Mouse (Mus musculus): ENCODE data around the gene Ap5s1.
"Not testable (repeated sequence)": the region's sequence is repeated elsewhere in the genome, so short reads cannot be mapped to it uniquely, and the experiment has no call there.

Gene Ap5s1

GRCm38 (mm10) chr2:131221853-131222515 is 15.1 kb downstream of the Ap5s1 start:
- no peak for DNase-seq (ENCODE audit: low read depth)

DNA sequence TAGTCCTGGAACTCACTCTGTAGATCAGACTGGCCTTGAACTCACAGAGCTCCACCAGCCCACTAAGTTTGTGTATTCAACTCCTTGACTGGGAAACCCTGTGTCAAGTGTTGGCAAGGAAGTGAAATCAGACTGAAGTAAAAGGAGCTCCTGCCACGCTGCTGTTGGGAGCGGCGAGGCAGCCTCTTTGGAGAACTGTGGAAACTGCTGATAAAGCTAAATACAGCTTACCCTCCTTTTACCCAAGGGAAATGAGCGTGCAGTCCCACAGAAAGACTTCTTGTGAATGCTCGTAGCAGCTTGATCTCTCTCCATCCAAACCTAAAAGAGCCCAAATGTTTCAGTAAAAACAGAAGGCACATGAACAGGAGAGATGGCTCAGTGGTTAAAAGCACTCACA is 15.7 kb downstream of the Ap5s1 start:
- no peak for DNase-seq (ENCODE audit: low read depth)

- DNase-seq (ENCODE audit: low read depth): no peak
Observed at GRCm38 (mm10) chr2:131223569-131223968, 16.7 kb downstream of the Ap5s1 start.

- DNase-seq (ENCODE audit: low read depth): no peak
Observed at GRCm38 (mm10) chr2:131225178-131225577, 18.3 kb downstream of the Ap5s1 start.

DNA sequence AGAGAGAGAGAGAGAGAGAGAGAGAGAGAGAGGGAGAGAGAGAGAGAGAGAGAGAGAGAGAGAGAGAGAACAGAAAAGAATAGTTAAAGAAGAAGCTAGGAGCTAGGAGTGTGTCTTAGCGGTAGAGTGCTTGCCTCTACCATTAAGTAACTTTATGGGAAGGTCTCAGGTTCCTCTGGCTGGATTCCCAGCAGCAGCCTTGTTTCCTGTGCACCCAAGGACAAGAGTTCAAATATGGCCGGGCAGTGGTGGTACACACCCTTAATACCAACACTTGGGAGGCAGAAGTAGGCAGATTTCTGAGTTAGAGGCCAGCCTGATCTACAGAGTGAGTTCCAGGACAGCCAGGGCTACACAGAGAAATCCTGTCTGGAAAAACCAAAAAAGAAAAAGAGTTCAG is 19.8 kb downstream of the Ap5s1 start:
- not testable (repeated sequence) for DNase-seq (ENCODE audit: low read depth)

GRCm38 (mm10) chr2:131227243-131227642 is 20.4 kb downstream of the Ap5s1 start:
- no peak for DNase-seq (ENCODE audit: low read depth)

DNA sequence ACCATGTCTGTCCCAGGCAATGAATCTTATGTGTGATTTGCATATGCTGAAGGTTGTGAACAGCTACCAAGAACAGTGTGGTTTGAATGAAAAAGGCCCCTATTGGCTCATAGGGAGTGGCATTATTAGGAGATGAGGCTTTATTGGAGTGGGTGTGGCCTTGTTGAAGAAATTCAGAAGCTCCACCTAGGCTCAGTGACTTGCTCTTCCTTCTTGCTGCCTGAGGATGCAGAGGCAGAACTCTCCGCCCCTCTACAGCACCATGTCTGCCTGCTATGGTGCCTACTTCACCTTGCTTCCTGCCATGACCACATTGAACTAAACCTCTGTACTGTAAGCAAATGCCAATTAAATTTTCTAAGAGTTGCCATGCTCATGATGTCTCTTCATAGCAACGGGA is 25.7 kb downstream of the Ap5s1 start:
- peak; percentile 80 for DNase-seq (ENCODE audit: low read depth)

GRCm38 (mm10) chr2:131233307-131234126 is 26.6 kb downstream of the Ap5s1 start, which contains the start of gene Mavs:
Gene Mavs, plus strand, starts transcription at chr2:131234063.
- DNase-seq (ENCODE audit: low read depth): peak; percentile 97

GRCm38 (mm10) chr2:131234127-131234650 is 27.3 kb downstream of the Ap5s1 start:
- DNase-seq (ENCODE audit: low read depth): no peak

- DNase-seq (ENCODE audit: low read depth): peak; percentile 85
Observed at GRCm38 (mm10) chr2:131234970-131235635, 28.2 kb downstream of the Ap5s1 start.

- no peak for DNase-seq (ENCODE audit: low read depth)
Observed at GRCm38 (mm10) chr2:131242180-131242579, 35.3 kb downstream of the Ap5s1 start.

GRCm38 (mm10) chr2:131242929-131243328 is 36.1 kb downstream of the Ap5s1 start:
- no peak for DNase-seq (ENCODE audit: low read depth)

GRCm38 (mm10) chr2:131253681-131254328 is 46.9 kb downstream of the Ap5s1 start:
- peak; percentile 89 for DNase-seq (ENCODE audit: low read depth)

DNA sequence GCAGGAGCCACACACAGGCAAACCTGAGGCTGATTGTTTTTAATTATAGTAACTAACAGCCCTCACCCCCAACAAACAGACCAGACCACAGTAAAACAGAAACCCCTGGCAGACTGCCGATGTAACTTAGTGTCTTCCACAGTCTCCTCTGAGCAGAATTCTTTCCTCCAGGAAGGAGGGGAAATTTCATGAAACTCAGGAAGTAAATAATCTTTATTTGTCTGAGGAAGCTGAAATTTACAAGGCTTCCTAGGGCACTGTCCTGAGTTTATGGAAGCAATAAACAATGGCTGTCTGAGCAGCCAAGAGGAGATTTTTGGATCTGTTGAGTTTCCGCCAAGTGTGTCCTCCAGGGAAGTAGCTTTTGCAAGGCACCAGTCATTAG is 47.4 kb downstream of the Ap5s1 start:
- DNase-seq (ENCODE audit: low read depth): no peak

DNA sequence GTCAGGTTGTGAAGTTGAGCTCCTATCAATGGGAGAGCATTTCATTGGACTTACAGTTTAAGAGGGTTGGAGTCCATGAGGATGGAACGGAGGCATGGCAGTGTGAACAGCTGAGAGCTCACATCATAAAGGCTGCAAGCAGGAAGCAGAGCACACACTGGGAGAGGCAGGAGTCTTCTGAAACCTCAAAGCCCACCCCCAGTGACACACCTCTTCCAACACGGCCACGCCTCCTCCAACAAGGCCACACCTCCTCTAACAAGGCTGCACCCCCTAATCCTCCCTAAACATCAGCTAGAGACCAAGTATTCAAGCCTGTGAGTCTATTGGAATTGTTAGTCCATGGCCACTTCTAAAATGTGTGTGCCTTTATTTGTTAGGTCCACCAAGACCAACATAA is 48.9 kb downstream of the Ap5s1 start:
- DNase-seq (ENCODE audit: low read depth): peak; percentile 86

- DNase-seq (ENCODE audit: low read depth): peak; percentile 29
Observed at GRCm38 (mm10) chr2:131258693-131259092, 51.8 kb downstream of the Ap5s1 start.

DNA sequence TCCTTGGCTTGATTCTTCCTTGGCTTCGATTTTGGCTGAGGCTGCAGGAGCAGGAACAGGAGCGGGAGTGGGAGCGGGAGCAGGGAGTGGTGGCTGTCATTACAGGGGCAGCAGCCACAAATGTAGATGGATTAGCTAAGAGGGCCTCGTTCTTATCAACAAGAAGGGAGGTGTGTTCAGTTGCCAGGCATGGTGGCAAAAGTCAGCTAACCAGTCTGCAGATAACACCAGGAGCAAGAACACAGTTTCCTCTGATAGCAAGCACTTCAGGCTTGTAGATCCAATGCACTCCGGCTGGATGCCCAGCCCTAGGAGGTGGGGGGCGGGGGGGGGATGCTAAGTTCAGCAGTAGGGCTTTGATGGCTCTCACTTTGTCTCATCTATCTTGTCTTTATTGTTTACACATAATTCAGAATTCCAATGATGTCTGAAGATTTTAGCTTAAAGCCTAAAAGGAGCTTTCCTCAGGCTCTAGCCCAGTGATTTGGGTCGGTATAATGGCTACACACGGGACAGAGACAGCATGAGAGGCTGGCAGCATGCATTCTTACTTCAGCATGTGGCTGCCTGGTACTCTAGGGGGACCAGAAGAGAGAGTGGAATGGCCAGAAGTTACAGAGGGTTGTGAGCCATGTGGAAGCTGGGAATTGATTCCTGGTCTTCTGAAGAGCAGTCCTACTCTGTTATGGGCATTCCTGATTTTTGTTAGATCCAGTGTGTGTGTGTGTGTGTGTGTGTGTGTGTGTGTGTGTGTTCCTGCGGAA is 53.8 kb downstream of the Ap5s1 start:
- no peak for DNase-seq (ENCODE audit: low read depth)

DNA sequence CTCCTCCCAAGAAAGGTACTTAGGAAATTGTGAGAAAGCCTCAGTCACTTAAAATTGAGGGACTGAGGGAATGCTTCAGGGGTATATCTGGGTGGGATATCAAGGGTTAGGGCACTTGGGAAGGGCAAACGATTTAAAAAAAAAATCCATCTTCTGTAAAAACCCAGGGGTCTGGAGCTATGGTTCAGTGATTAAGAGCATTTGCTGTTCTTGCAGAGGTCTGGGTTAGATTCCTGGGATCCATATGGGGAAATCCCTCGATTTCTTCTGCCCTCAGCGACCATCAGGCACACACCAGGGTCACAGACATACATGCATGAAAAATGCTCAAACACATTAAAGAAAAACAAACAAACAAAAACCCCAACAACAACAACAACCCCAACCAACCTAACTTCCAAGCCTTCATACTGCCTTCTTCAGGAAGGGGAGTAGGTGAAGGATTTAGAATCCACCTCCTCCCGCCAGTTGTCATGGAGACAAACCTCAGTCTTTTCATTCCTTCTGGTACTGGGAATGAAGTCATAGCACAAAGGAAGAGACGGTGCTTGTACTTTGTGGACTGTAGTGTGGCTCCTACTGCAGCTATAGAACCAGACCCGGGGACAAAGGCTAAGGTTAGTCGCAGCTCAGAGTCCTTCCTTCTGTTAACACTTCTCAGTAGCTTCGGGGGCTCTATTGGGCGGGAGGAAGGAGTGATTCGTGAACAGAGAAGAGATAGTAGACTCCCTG is 54.8 kb downstream of the Ap5s1 start:
- DNase-seq (ENCODE audit: low read depth): no peak

GRCm38 (mm10) chr2:131262213-131262672 is 55.4 kb downstream of the Ap5s1 start, which contains the start of gene Pank2:
Gene Pank2, plus strand, starts transcription at chr2:131262495.
- peak; percentile 97 for DNase-seq (ENCODE audit: low read depth)

Measured in 416B (cell line).